Mouse (Mus musculus) olfactory bulb, adult 2 months (tissue): ENCODE data around the gene Nolc1. TPM values are rescaled to one million over a fixed set of nuclear protein-coding genes. Genes with fewer than 3 reads are reported as not detected.

Experiments used
- H3K27ac ChIP-seq: fragments of 200-500 bp; 2 replicates; pipeline ENCODE4 v1.5.1; 2012; ENCODE audit warnings: low read depth, low read length; ENCODE audit not compliant: insufficient read depth
- H3K4me1 ChIP-seq: fragments of 200-500 bp; 2 replicates; pipeline ENCODE4 v1.6.1; 2012; ENCODE audit warnings: low read length; ENCODE audit not compliant: control insufficient read depth, insufficient read depth
- H3K4me3 ChIP-seq: fragments of 200-500 bp; 2 replicates; pipeline ENCODE4 v1.5.1; 2012; ENCODE audit warnings: mild to moderate bottlenecking, low read depth, low read length, moderate library complexity; ENCODE audit not compliant: insufficient read depth
- CTCF ChIP-seq: fragments of 200-500 bp; IDR thresholded peaks from 2 replicates; pipeline ENCODE4 v1.5.1; 2012; ENCODE audit warnings: low read depth, mild to moderate bottlenecking, low read length, moderate library complexity; ENCODE audit not compliant: insufficient read depth
- POLR2A ChIP-seq: fragments of 200-500 bp; IDR thresholded peaks from 2 replicates; pipeline ENCODE4 v1.6.1; 2012; ENCODE audit warnings: mild to moderate bottlenecking, low read depth, low read length, moderate library complexity; ENCODE audit not compliant: insufficient read depth
- WGBS: fragments of 180-500 bp; shearing (Covaris S2); methylation state at CpG from one replicate; pipeline ENCODE4 v1.1.7; 2018; 5-methylcytosine and 5-hydroxymethylcytosine counted together
- polyA plus RNA-seq: library from polyadenylated mRNA; stranded (reverse); fragments of >200 nt; gene quantifications from 2 replicates; pipeline ENCODE4 v1.2.4, GENCODE M21; 2012; ENCODE audit warnings: low replicate concordance; ENCODE audit not compliant: missing spikeins, insufficient read depth, insufficient read length

Nolc1 gene
- polyA plus RNA-seq, 1 experiment = not detected

DNA sequence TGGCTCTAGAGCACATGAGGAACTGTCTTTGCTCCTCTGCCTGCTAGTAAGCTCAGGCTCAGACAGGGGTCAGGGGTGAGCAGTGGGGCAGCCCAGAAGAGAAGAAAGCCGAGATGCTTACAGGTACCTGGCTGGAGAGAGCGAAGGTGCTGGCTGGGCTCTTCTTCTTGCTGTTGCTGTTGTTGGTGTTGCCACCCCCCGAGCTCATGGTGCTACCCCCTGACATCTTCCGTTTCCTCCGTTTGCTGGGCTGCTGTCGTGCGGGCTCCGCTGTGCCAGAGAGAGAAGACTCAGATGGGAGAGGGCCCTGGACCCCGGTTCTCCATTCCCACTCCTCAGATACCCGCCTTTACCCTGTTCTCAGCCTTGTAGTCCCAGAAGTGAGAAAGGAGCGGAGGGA is 41.8 kb upstream of the Nolc1 start:
- Histone ChIP-seq H3K4me3 (no peak overlapping the region), H3K27ac (no peak overlapping the region), H3K4me1 (peaks cover 32% of the 10 kb centered on the region)
- TF ChIP-seq CTCF (no peak), POLR2A (no peak)
- 94% methylated on average over 11 of the region's 11 CpGs for WGBS

DNA sequence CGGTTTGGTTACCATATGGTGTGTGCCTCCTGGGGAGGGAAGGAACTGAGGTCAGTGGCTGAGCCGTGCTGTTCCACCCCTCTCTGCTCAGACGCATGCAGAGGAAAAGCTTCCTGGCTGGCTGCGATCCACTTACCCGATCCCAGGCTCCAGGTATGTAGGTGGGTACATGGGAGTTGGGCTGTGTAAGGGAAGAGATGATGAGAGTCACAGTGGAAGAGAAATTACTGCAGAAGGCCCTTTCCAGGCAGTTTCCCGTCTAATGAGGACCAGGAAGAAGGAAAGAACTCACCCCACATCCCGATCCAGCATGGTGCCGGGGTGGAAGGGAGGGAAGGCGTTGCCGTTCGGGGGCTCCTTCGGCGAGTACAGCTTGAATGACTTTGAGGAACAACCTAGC is 39.7 kb upstream of the Nolc1 start:
- TF ChIP-seq CTCF = no peak
- no peak for TF ChIP-seq POLR2A
- no peak overlapping the region for H3K4me3 ChIP-seq
- peaks cover 39% of the 10 kb centered on the region for H3K4me1 ChIP-seq
- 82% methylated on average over 13 of the region's 13 CpGs for WGBS
- no peak overlapping the region for H3K27ac ChIP-seq

DNA sequence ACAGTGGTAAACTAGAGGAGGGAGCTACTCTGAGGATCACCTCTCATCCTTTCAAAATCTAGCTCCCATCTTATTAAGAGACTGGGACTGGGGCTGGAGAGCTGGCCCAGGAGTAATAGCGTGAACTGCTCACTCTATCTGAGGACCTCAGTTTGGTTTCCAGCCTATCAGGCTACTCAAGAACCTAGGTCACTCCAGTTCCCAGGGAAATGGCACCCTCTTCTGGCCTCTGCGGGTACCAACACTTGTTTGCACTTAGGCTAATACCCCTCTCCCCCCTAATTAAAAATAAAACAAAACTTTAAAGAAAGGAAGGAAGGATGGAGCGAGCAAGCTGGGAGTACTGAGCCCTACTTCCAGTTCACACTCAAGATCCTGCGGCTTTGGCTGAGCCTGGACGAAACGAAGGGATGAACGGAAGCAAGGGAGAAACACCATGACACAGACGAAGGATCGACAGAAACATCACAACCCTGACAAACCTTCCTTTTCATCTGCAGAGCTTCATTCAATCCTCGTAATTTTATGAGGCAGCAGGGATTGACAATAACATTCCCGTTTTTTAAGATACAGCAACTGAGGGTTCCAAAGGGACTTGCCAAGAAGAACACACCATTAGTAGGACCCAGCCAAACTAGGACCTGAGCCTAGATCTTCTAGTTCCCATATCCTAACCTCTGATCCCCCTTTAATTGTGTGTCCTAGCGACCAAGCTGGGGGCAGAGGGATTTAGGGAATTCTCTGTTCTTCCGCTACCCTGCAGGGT is 39.0 kb upstream of the Nolc1 start:
- 64% methylated on average over 13 of the region's 13 CpGs for WGBS
- Histone ChIP-seq H3K27ac (no peak overlapping the region), H3K4me3 (no peak overlapping the region), H3K4me1 (peaks cover 44% of the 10 kb centered on the region)
- TF ChIP-seq POLR2A (no peak), CTCF (no peak)

DNA sequence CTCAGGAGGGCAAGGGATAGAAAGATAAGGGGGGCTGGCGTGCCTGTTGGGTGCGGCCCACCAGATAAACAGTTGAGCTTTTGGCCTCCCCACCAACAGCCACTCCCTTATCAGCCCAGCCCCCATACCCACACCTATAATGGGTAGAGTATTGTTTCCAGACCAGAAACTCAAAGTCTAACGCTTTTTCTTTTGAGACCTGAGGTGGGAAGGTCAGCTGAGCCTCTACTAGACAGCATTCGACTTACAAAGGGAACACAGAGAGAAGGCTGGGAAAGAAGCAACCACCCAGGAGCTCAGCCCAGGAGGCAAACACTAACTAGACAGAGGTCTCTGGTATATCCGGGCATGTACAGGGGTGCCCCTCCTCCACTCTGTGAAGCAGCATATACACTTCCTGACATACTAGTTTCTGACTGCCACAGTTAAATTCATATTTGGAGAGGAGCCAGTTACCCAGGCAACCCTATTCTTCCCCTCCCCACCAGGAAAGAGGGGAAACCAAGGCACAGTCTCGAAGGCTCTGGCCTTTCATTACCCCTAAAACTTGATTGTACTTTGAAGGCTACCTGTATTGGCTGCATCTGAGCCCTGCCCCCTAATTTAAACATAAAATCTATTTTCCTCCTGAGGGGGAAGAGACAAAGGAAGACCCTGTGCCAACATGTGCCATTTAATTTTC is 38.3 kb upstream of the Nolc1 start:
- 32% methylated on average over 6 of the region's 6 CpGs for WGBS
- Histone ChIP-seq H3K27ac (no peak overlapping the region), H3K4me3 (no peak overlapping the region), H3K4me1 (peaks cover 44% of the 10 kb centered on the region)
- TF ChIP-seq POLR2A (no peak), CTCF (no peak)

DNA sequence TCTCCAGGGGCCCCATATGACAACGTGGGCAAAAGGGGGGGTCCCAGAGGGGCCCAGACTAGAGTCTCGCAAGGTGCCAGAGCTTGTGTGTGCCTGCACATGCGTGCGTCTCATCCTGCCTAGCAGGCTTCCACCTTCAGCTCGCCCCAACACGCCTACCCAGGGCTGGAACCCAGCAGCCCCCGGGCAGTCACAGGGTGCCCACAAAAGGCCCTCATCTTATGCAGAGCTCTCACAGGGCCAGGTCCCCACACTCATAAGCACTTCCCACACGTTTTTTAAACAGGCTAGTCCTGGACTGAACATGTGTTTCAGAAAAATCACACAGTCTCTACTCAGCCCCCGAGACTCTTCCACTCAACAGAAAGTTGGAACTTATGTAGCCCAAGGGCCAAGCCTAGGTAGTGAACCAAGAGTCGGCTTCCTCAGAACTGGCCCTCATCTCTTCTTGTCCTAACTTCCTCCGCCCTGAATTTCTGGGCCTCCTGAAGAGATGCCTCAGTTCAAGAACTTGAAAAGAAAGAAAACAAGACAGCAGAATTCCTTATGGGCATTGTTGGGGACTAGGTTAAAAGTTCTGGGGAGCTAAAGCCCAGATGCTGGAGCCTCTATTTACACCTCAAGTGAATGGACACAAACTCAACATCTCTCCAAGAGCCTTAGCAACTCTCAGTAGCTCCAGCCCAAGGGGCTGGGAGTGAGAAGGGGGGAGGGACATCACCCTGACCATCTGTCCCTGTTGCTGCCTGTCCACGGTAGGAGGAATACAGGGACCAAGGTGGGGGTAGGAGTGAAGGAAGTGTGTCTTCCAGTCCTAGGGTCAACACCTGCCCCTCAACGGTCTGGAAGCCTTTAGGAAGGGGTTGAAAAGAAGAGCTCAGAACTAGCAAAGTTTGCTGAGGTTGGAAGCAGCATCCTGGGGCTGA is 37.5 kb upstream of the Nolc1 start:
- TF ChIP-seq CTCF (no peak), POLR2A (no peak)
- Histone ChIP-seq H3K4me1 (peaks cover 47% of the 10 kb centered on the region), H3K27ac (no peak overlapping the region), H3K4me3 (peak overlapping the region; percentile 50)
- WGBS = 14% methylated on average over 13 of the region's 13 CpGs

DNA sequence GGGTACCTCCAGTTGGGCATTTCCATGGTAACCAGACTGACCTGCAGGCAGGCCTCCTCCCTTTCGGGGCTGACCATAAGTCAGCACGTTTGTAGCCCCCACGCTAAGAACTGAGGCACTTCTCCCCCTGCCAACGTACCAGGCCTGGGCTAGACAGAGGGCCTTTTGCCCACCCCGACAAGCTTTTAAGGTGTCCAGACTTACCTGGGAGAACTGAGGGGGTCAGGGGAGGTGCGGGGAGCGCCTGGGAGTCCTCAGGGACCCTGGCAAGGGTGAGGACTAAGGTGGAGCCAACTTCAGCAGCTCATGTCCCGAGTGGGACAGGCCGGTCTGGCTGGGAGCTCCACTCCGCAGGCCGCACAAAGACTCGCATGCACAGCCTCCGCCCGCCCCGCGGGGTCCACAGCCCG is 36.8 kb upstream of the Nolc1 start:
- Histone ChIP-seq H3K4me1 (peaks cover 49% of the 10 kb centered on the region), H3K27ac (no peak overlapping the region), H3K4me3 (peak overlapping the region; percentile 50)
- no peak for TF ChIP-seq POLR2A
- TF ChIP-seq CTCF = no peak
- 5% methylated on average over 17 of the region's 17 CpGs for WGBS

DNA sequence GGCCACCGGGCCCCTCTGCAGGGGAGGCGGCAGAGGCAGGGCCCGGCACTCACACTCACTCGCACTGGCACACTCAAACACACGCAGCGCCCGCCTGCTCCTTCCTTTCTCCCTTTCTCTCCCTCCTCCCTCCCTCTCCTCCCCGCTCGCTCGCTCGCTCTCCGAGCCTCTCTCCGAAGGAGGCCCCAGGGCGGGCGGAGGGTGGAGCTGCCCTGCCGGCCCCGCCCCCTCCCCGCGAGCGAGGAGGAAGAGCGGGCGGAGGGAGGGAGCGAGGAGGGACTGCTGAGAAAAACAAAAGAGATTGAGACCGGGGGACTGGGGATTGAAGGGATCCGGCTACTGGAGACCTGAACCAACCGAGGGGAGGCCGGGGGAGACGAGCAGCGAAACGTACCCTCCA is 36.2 kb upstream of the Nolc1 start:
- H3K27ac ChIP-seq = peak overlapping the region; percentile 73; the same call in 1 of the 2 replicates
- peaks cover 52% of the 10 kb centered on the region for H3K4me1 ChIP-seq
- peak overlapping the region; percentile 63 for H3K4me3 ChIP-seq
- TF ChIP-seq CTCF (no peak), POLR2A (peak; percentile 70)
- WGBS = 3% methylated on average over 30 of the region's 30 CpGs

DNA sequence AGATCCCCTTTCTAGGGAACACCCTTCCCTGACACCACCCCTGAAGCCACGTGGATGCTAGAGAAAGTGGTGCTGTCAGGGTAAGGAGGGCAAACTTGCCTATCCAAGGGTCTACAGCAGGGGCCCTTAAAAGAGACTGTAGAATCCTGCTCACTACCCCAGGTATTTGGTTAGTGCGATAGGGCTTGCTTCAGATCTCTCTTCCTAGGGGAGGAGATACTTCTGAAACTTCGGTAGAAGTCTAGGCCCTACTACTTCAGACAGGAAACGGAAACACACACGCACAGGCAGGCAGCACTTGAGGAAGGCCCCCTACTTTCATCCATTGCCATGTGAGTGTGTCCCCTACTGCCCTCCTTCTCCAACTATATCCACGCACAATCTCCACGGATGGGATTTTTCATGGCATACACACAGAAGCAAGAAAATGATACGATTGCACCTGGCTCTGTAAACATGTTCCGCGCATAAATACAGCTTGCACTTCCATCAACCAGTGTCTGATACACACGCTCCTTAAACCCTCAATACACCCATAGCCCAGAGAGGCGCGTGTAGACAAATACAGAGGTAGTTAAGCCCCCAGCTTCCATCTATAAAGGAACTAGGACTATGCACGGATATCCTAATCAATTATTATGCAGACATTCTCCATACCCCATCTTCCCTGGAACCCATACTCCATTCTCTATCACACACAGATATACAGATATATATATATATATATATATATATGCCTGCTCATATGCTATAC is 35.3 kb upstream of the Nolc1 start:
- peak overlapping the region; percentile 63 for H3K4me3 ChIP-seq
- TF ChIP-seq POLR2A (no peak), CTCF (no peak)
- peaks cover 52% of the 10 kb centered on the region for H3K4me1 ChIP-seq
- H3K27ac ChIP-seq = peak overlapping the region; percentile 73; the same call in 1 of the 2 replicates
- 20% methylated on average over 14 of the region's 14 CpGs for WGBS
